10 mouse cellular contexts compared by ENCODE assay signal in the genomic region with DNA sequence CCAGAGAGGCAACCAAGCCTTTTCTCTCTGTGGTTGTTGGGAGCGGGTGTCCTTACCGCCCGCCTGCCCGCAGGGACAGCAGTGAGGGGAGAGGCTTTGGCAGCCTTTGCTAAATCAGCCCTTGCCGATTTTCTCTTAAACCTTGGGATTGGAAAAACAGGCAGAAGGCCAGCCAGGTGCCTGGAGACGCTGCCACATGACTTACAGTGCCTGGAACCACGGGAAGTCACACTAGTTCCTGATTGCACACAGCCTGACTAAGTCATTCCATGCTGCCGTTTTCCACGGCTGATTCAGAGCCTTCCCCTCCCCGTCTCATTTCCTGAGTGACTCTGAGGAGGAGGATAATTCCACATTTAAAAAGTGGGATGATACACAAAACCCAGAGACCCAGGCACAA. TPM values are rescaled to one million over a fixed set of nuclear protein-coding genes. Genes with fewer than 3 reads are reported as not detected.
DNase-seq lines count a peak whose midpoint lies in the region; ATAC-seq and TF ChIP-seq lines count a peak whose summit lies in the region.
"Had no signal": no experiment of that assay in that cellular context is flagged by ENCODE, and none has a peak within 500 bp of the region (broad histone marks: within the 10 kb centered on the region; RNA-seq: fewer than 3 reads in every experiment).

No protein-coding gene starts in this region.

- ATAC-seq in cerebellum, adult (ENCODE audit: insufficient number of reproducible peaks, low FRiP score, low TSS enrichment) = no peak
- no peak for ATAC-seq in lung, embryonic 14.5 days (ENCODE audit: insufficient read depth)
- no peak for ATAC-seq in heart, embryonic 14.5 days (ENCODE audit: insufficient number of reproducible peaks, insufficient read depth, low FRiP score, low read depth)
- ATAC-seq in limb, embryonic 11.5 days (ENCODE audit: insufficient number of reproducible peaks, low FRiP score, low TSS enrichment, low read depth) = no peak

- H3K4me3 ChIP-seq in lung, embryonic 14.5 days (ENCODE audit: low read depth, low read length) = no peak overlapping the region
- no peak overlapping the region for H3K4me3 ChIP-seq in heart, embryonic 14.5 days (ENCODE audit: control insufficient read depth in 1 of 2, insufficient read depth in 1 of 2, low read depth in 1 of 2, low read length in 2 of 2)
- no peak overlapping the region for H3K4me3 ChIP-seq in limb, embryonic 11.5 days (ENCODE audit: low read depth, low read length)

- DNase-seq in cerebellum, adult 8-10 months = peak; percentile 29
- DNase-seq in lung, embryonic 14.5 days = no peak
- no peak for DNase-seq in lung, postnatal 4 days
- no peak for DNase-seq in limb, embryonic 11.5 days (ENCODE audit: low spot score)
- no peak for DNase-seq in layer of hippocampus, postnatal 36 days
- no peak for DNase-seq in lung, postnatal 14 days
- DNase-seq: gastrocnemius, postnatal 14 days had no signal

- no peaks in the 10 kb centered on the region for H3K36me3 ChIP-seq in lung, embryonic 14.5 days (ENCODE audit: insufficient read depth)
- H3K36me3 ChIP-seq in heart, embryonic 14.5 days (ENCODE audit: control insufficient read depth, insufficient read depth, low read length) = no peaks in the 10 kb centered on the region
- H3K36me3 ChIP-seq in limb, embryonic 11.5 days (ENCODE audit: control insufficient read depth, insufficient read depth, low read length) = no peaks in the 10 kb centered on the region

- 53% methylated on average over 10 of the region's 10 CpGs for WGBS in lung, embryonic 14.5 days
- WGBS in heart, embryonic 14.5 days = 51% methylated on average over 10 of the region's 10 CpGs
- 46% methylated on average over 10 of the region's 10 CpGs for WGBS in limb, embryonic 11.5 days

- H3K9me3 ChIP-seq in lung, embryonic 14.5 days (ENCODE audit: low read depth, low read length) = no peaks in the 10 kb centered on the region
- H3K9me3 ChIP-seq in heart, embryonic 14.5 days (ENCODE audit: control insufficient read depth, low read length) = no peaks in the 10 kb centered on the region
- no peaks in the 10 kb centered on the region for H3K9me3 ChIP-seq in limb, embryonic 11.5 days (ENCODE audit: control insufficient read depth, low read length)

- no peak overlapping the region for H3K9ac ChIP-seq in lung, embryonic 14.5 days
- peak overlapping the region; percentile 53 for H3K9ac ChIP-seq in heart, embryonic 14.5 days (ENCODE audit: low read length)
- H3K9ac ChIP-seq in limb, embryonic 11.5 days (ENCODE audit: low read length) = no peak overlapping the region

- peak overlapping the region; percentile 30; the same call in 1 of the 2 replicates for H3K27ac ChIP-seq in lung, embryonic 14.5 days (ENCODE audit: low read depth)
- peak overlapping the region; percentile 43 to 71 for H3K27ac ChIP-seq in heart, embryonic 14.5 days (replicated peaks in 1 of 2; ENCODE audit: control insufficient read depth in 1 of 2, insufficient read depth in 1 of 2, low read depth in 2 of 2, low read length in 2 of 2)
- H3K27ac ChIP-seq in limb, embryonic 11.5 days (replicated peaks; ENCODE audit: low read depth, low read length) = peak overlapping the region; percentile 58
- H3K27ac ChIP-seq: macrophage had no signal

- no peak for TF ChIP-seq CTCF in lung, embryonic 14.5 days (IDR thresholded peaks at IDR 0.05; ENCODE audit: low read depth)

- H3K4me2 ChIP-seq in lung, embryonic 14.5 days = no peak overlapping the region
- no peak overlapping the region for H3K4me2 ChIP-seq in heart, embryonic 14.5 days (ENCODE audit: low read length)
- no peak overlapping the region for H3K4me2 ChIP-seq in limb, embryonic 11.5 days (ENCODE audit: low read depth, severe bottlenecking)

- peaks cover 14% of the 10 kb centered on the region; the same call in 1 of the 2 replicates for H3K4me1 ChIP-seq in lung, embryonic 14.5 days (ENCODE audit: insufficient read depth)
- H3K4me1 ChIP-seq in heart, embryonic 14.5 days (ENCODE audit: control insufficient read depth in 2 of 2, insufficient read depth in 2 of 2, low read length in 2 of 2) = peaks cover 49 to 68% of the 10 kb centered on the region in 2 experiments
- peaks cover 18% of the 10 kb centered on the region for H3K4me1 ChIP-seq in limb, embryonic 11.5 days (ENCODE audit: control insufficient read depth, insufficient read depth, low read length)

- H3K27me3 ChIP-seq in lung, embryonic 14.5 days (ENCODE audit: insufficient read depth, low read length) = no peaks in the 10 kb centered on the region
- no peaks in the 10 kb centered on the region for H3K27me3 ChIP-seq in heart, embryonic 14.5 days (ENCODE audit: control insufficient read depth, insufficient read depth, low read length)
- no peaks in the 10 kb centered on the region for H3K27me3 ChIP-seq in limb, embryonic 11.5 days (ENCODE audit: control insufficient read depth, insufficient read depth, low read length)

RNA-seq across cellular contexts. Expression of a gene that starts 47.3 kb away (rescaled TPM):
- 47.8 and 49.7 TPM in 2 replicates for polyA plus RNA-seq in lung, embryonic 14.5 days (2014; fragmentation: Nextera tagmentation; extraction: Ambion mirVana)
- 105 TPM in 2 replicates for polyA plus RNA-seq in heart, embryonic 14.5 days (2014; fragmentation: Nextera tagmentation; extraction: Ambion mirVana)
- polyA plus RNA-seq in limb, embryonic 11.5 days (2014; fragmentation: Nextera tagmentation; extraction: Ambion mirVana) = 33.0 and 33.8 TPM in 2 replicates
- total RNA-seq in layer of hippocampus, postnatal 36 days (2021) = 10 to 100 TPM; 44.8 to 46.5 TPM
